Mouse (Mus musculus): ENCODE data around the gene Samd10.

GRCm38 (mm10) chr2:181570375-181570774 is 28.6 kb downstream of the Samd10 start:
- TF ChIP-seq CTCF (IDR thresholded peaks at IDR 0.05; ENCODE audit: low read depth): no peak
- TF ChIP-seq EP300 (IDR thresholded peaks at IDR 0.05; ENCODE audit: low read depth): no peak
